Mouse (Mus musculus) C2C12 (cell line): ENCODE data around the gene Ppp2r5e. TPM values are rescaled to one million over a fixed set of nuclear protein-coding genes. Genes with fewer than 3 reads are reported as not detected.

Experiments used
- H3K27me3 ChIP-seq: one replicate; pipeline ENCODE4 v1.6.1; 2011; ENCODE audit not compliant: control insufficient read depth, insufficient read depth, insufficient read length
- H3K36me3 ChIP-seq: one replicate; pipeline ENCODE4 v1.6.1; 2011; ENCODE audit not compliant: control insufficient read depth, insufficient read depth
- H3K4me3 ChIP-seq: one replicate; pipeline ENCODE4 v1.5.1; 2011; ENCODE audit warnings: mild to moderate bottlenecking, control low read depth; ENCODE audit not compliant: poor library complexity, insufficient read depth, severe bottlenecking
- H3K79me2 ChIP-seq: one replicate; pipeline ENCODE4 v1.6.1; 2011; ENCODE audit not compliant: control insufficient read depth, insufficient read depth
- H3K79me3 ChIP-seq: one replicate; pipeline ENCODE4 v1.6.1; 2011; ENCODE audit warnings: low read depth, control low read depth
- H3ac ChIP-seq: one replicate; pipeline ENCODE3; 2011; ENCODE audit warnings: low read depth; ENCODE audit not compliant: control insufficient read depth, insufficient read length
- CEBPB ChIP-seq: IDR thresholded peaks from one replicate; pipeline ENCODE4 v1.6.1; 2011; ENCODE audit warnings: low read depth, mild to moderate bottlenecking, control low read depth, moderate library complexity
- CTCF ChIP-seq: IDR thresholded peaks from one replicate; pipeline ENCODE4 v1.5.1; 2011; ENCODE audit not compliant: control insufficient read depth, insufficient read depth, insufficient read length
- FOSL1 ChIP-seq: IDR thresholded peaks from one replicate; pipeline ENCODE4 v1.8.0; 2011; ENCODE audit warnings: mild to moderate bottlenecking, low read length; ENCODE audit not compliant: poor library complexity, insufficient read depth, severe bottlenecking
- MAX ChIP-seq: IDR thresholded peaks from one replicate; pipeline ENCODE4 v1.6.1; 2011; ENCODE audit warnings: mild to moderate bottlenecking, control low read depth
- MYOD1 ChIP-seq: IDR thresholded peaks from one replicate; pipeline ENCODE4 v1.6.1; 2011; ENCODE audit warnings: low read depth; ENCODE audit not compliant: control insufficient read depth, insufficient read length
- MYOG ChIP-seq: IDR thresholded peaks from one replicate; pipeline ENCODE4 v1.6.1; 2011; ENCODE audit not compliant: control insufficient read depth, insufficient read length; ENCODE audit errors: extremely low read depth
- USF1 ChIP-seq: IDR thresholded peaks from one replicate; pipeline ENCODE4 v1.6.1; 2011; ENCODE audit warnings: low read depth, mild to moderate bottlenecking, control low read depth, moderate library complexity
- polyA plus RNA-seq: library from polyadenylated mRNA; unstranded; fragments of >200 nt; fragmentation: generic; extraction: Trizol; gene quantifications from one replicate; pipeline ENCODE4 v1.2.1, GENCODE M21; 2012; ENCODE audit warnings: missing spikeins

The Ppp2r5e gene
- polyA plus RNA-seq, 1 experiment, result 11.9 TPM

GRCm38 (mm10) chr12:75548999-75549398 lies 47.0 kb downstream of the Ppp2r5e start:
- Histone ChIP-seq H3K79me3 (peaks cover 71% of the 10 kb centered on the region), H3K36me3 (no peaks in the 10 kb centered on the region), H3K27me3 (no peaks in the 10 kb centered on the region), H3K4me3 (no peak overlapping the region), H3K79me2 (peaks cover 98% of the 10 kb centered on the region), H3ac (no peak overlapping the region)
- TF ChIP-seq CTCF (no peak), MYOD1 (no peak), MAX (no peak), MYOG (no peak), CEBPB (no peak)

- Histone ChIP-seq H3K36me3 (no peaks in the 10 kb centered on the region), H3K79me3 (peaks cover 70% of the 10 kb centered on the region), H3K27me3 (no peaks in the 10 kb centered on the region), H3K4me3 (no peak overlapping the region), H3ac (no peak overlapping the region), H3K79me2 (peaks cover 98% of the 10 kb centered on the region)
- TF ChIP-seq USF1, result no peak
- no peak for TF ChIP-seq FOSL1
- TF ChIP-seq CEBPB, result no peak
- no peak for TF ChIP-seq MYOG
- TF ChIP-seq CTCF, result no peak
- TF ChIP-seq MAX, result no peak
- no peak for TF ChIP-seq MYOD1
These were observed 48.9 kb downstream of the Ppp2r5e start for GRCm38 (mm10) chr12:75547174-75547573.

DNA sequence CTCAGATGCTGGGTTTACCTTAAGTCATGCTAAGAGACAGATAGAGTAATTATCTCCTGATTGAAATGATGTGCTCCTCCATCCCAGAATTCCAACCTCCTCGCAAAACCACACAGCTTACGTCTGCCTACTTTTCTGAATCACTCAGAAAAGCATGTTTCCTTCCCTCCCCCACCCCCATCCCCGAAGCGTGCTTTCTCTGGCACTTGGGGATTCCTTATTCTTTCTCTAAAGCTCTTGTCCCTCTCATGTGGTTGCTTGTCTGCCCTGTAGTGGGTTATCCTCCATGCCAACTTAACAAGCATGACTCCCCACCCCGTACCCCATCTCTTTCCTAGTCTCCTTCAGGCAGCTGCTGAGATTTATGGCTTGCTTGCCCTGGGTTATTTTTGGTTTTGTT lies 49.8 kb downstream of the Ppp2r5e start:
- Histone ChIP-seq H3K36me3 (no peaks in the 10 kb centered on the region), H3ac (no peak overlapping the region), H3K79me3 (peaks cover 67% of the 10 kb centered on the region), H3K79me2 (peaks cover 99% of the 10 kb centered on the region), H3K27me3 (no peaks in the 10 kb centered on the region), H3K4me3 (no peak overlapping the region)
- peak; percentile 82 for TF ChIP-seq MAX
- no peak for TF ChIP-seq MYOD1

- H3K4me3 ChIP-seq, result no peak overlapping the region
- H3K79me2 ChIP-seq, result peaks cover 99% of the 10 kb centered on the region
- H3K36me3 ChIP-seq, result no peaks in the 10 kb centered on the region
- H3K27me3 ChIP-seq, result no peaks in the 10 kb centered on the region
- peaks cover 68% of the 10 kb centered on the region for H3K79me3 ChIP-seq
- TF ChIP-seq MYOD1 (no peak), MAX (no peak), MYOG (no peak), CTCF (no peak), FOSL1 (no peak), CEBPB (no peak)
- no peak overlapping the region for H3ac ChIP-seq
These were observed 50.6 kb downstream of the Ppp2r5e start for GRCm38 (mm10) chr12:75545431-75545925.

- no peaks in the 10 kb centered on the region for H3K27me3 ChIP-seq
These were observed 51.4 kb downstream of the Ppp2r5e start for GRCm38 (mm10) chr12:75544666-75545065.

DNA sequence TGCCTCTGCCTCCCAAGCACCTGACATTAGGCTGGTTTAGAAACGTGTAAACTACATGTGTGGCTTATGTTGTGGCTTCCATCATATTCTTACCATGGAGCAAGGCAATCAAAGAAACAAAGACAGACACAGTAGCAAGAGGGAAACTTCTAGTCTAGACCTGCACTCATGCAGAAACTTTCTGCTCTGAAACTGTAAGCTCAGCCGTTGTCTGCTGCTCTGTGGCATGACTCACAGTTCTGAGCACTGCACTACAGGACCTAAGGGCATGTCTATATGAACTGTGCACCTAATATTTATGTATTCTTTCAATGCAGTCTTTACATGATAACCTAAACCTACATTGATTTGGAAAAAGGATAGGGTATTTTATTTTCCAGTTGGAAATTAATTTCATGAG lies 51.8 kb downstream of the Ppp2r5e start:
- Histone ChIP-seq H3K36me3 (no peaks in the 10 kb centered on the region), H3K79me2 (peaks cover 100% of the 10 kb centered on the region), H3K79me3 (peaks cover 73% of the 10 kb centered on the region), H3K27me3 (no peaks in the 10 kb centered on the region), H3ac (no peak overlapping the region), H3K4me3 (no peak overlapping the region)
- TF ChIP-seq USF1, result no peak
- TF ChIP-seq CEBPB, result no peak
- no peak for TF ChIP-seq FOSL1
- no peak for TF ChIP-seq MYOD1
- no peak for TF ChIP-seq MYOG
- TF ChIP-seq MAX, result no peak
- TF ChIP-seq CTCF, result no peak

More at GRCm38 (mm10) chr12:75544666-75545065, 51.4 kb downstream of the Ppp2r5e start:
- TF ChIP-seq CTCF (no peak), MYOD1 (no peak), FOSL1 (no peak), MAX (no peak), MYOG (no peak), CEBPB (no peak), USF1 (no peak)
- no peak overlapping the region for H3K4me3 ChIP-seq
- H3K36me3 ChIP-seq, result no peaks in the 10 kb centered on the region
- peaks cover 99% of the 10 kb centered on the region for H3K79me2 ChIP-seq
- no peak overlapping the region for H3ac ChIP-seq
- peaks cover 72% of the 10 kb centered on the region for H3K79me3 ChIP-seq
